Mouse (Mus musculus): ENCODE measurements at regions not wholly inside any gene's neighbourhood (a gene's known extent, or its start where the extent isn't known, plus 50 kb on each side); places are given as distances from the start of the nearest gene placed in this dataset.

- DNase-seq, result no peak
Measured at GRCm38 (mm10) chr7:115300241-115300640, 556.7 kb downstream of the Insc start.

DNA sequence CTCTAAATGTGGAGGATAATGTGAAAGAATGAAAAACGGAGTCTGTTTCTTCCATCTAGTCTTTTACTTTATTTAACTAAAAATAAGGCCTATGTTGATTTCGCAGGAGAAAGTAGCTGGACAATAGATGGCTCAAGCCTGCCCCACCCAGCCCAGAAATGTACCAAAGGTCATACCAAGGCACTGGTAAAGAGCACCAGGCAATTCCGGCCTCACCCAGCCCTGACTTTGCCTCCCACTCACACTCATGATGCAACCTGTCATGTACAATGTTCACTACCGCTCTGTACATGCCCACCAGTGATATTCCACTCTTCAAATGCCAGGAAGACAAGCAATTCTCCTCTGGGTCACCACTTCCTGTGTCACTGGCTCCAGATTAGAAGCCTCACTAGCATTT, 564.9 kb downstream of the Insc start:
- no peak for DNase-seq

DNA sequence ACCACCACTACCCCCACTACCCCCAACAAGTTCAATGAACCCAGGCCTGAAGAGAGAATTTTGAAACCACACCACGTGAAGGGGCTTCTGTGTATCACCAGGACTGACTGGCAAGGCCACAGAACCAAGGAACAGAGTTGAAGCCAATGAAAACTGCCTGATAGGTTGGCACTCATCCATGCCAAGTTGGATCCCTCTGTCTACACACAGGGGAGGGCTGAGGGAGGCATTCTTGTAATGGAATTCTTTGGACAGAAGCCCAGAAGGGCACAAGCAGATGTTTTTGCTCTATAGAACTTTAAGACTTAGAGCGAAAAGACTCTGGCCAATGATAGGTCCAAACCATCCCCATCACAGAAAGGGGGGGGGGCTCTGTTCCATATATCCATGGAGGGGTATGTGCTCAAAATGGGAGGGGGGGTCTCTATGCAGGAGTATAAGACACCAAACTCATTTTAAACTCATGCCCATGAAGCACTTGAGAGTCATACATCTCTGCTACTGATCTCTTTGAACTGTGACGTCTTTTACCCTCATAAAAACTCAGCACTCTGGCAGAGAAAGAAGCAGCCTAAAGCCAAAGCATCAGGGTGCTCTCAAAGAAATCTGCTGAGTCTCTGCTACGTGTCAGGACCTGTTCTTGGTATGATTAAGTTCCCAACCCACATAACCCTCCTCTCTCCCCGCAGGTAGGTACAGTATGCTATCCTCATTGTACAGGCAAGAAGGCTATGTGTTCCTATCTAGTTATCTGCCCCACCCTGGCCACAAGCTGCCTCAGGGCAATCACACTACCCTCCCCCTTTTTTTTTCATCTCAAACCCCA, 567.1 kb downstream of the Insc start:
- DNase-seq, result peak; percentile 5

GRCm38 (mm10) chr7:115319504-115319903, 576.0 kb downstream of the Insc start:
- no peak for DNase-seq

GRCm38 (mm10) chr7:115322989-115323388, 579.5 kb downstream of the Insc start:
- no peak for DNase-seq

GRCm38 (mm10) chr7:115328300-115328699, 584.8 kb downstream of the Insc start:
- DNase-seq, result no peak

GRCm38 (mm10) chr7:115331698-115332097, 588.2 kb downstream of the Insc start:
- no peak for DNase-seq

- DNase-seq, result peak; percentile 7
Measured at GRCm38 (mm10) chr7:115333046-115333577, 589.6 kb downstream of the Insc start.

DNA sequence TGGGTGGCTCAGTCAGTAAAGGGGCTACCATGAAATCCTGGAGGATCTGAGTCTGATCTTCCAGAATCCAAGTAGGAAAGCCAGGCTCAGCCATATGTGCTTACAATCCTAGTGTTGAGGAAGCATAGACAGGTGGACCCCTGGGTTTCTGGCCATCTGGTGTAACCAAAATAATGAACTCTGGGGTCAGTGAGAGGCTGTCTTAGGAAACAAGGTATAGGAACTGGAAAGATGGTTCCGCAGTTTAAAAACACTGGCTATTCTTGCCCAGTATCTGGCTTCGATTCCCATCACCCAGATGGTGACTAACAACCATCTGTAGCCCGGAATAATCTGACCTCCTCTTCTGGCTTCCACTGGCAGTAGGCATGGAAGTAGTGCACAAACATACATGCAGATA, 591.6 kb downstream of the Insc start:
- DNase-seq, result peak; percentile 32

GRCm38 (mm10) chr7:115340155-115340554, 596.7 kb downstream of the Insc start:
- DNase-seq, result peak; percentile 7

GRCm38 (mm10) chr7:115341007-115341406, 597.5 kb downstream of the Insc start:
- DNase-seq, result no peak

- DNase-seq, result no peak
Measured at GRCm38 (mm10) chr7:115345749-115346148, 602.3 kb downstream of the Insc start.

DNA sequence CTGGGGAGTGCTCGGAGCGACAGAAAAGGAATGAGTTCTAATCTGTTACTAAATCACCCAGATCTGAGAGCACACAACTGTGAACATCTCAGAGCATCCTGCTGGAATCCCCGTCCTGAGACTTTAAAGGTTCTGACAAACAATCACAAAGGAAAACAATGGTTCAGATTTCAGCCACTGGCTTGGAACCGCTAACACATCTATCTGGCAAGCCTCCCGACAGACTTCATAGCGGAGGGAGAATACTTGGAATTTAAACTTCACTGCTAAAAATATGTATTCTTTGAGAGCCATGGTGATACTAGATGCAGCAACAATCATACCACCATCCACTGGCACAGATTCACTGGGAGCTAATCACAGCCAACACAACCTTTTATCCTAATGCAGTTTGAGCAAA, 615.2 kb downstream of the Insc start:
- DNase-seq, result no peak

GRCm38 (mm10) chr7:115360142-115360541, 616.6 kb downstream of the Insc start:
- DNase-seq, result no peak

GRCm38 (mm10) chr7:115362117-115362516, 618.6 kb downstream of the Insc start:
- no peak for DNase-seq

- peak; percentile 5 for DNase-seq
Measured at GRCm38 (mm10) chr7:115366910-115367309, 623.4 kb downstream of the Insc start.

GRCm38 (mm10) chr7:115371143-115371542, 627.6 kb downstream of the Insc start:
- no peak for DNase-seq

- no peak for DNase-seq
Measured at GRCm38 (mm10) chr7:115372921-115373320, 629.4 kb downstream of the Insc start.

- DNase-seq, result no peak
Measured at GRCm38 (mm10) chr7:115373781-115374533, 630.5 kb downstream of the Insc start.

DNA sequence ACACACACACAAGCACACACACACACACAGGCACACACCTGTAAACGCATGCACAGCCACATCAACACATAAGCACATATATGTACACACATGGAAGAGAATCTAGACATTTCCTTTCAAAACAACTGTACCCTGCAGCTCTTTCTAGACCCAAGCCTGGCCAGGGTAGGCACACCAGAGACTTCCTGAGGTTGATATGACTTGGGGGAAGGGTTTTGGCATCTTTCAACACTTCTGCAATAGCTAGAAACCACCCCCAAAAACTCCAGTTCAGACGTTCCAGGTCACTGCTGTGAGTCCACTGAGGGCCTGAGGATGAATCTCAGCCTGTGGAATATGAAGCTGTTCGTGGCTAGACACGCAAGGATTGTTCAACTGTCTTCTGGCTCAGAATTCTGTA, 632.6 kb downstream of the Insc start:
- no peak for DNase-seq

- DNase-seq, result no peak
Measured at GRCm38 (mm10) chr7:115378836-115379235, 635.3 kb downstream of the Insc start.

GRCm38 (mm10) chr7:115379600-115379999, 636.1 kb downstream of the Insc start:
- DNase-seq, result no peak

DNA sequence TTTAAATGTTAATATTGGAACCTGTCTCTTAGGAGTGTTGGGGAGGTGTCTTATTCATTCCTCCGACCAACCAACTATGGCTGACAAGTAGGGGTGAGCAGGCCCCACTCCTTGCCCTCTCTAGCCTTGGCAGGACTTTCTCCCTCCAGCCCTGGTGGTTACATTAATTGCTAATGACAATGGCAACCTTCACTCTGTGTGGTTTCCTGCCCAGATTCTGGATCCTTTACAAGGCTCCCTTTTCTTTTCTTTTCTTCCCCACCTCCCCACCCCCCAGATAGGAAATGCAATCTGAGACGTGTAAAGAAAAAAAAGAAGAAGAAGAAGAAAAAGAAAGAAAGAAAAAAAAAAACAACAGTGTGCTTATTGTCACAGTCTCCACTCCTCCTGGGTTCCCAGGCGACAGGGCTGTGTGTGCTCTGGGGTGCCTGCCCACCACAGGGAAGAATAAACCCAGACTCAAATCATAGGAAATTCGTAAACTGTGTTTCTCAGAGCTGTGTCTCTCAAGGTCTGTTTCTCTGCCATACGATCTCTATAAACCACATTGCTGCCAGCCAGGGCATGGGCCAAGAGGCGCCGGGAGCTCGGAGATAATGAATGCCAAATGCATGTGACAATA, 637.6 kb downstream of the Insc start:
- DNase-seq, result no peak
